Mouse (Mus musculus) thymus, adult 2 months (tissue): ENCODE data around the gene Cd6. TPM values are rescaled to one million over a fixed set of nuclear protein-coding genes. Genes with fewer than 3 reads are reported as not detected.
A peak's percentile ranks its signal among the peaks of the same experiment; 100 is the strongest.

Experiments
- DNase-seq: peaks from one replicate; pipeline ENCODE4 v3.0.0; 2021
- H3K27ac ChIP-seq: fragments of 200-500 bp; 2 replicates; pipeline ENCODE4 v1.5.1; 2012; ENCODE audit warnings: low read length, control low read depth; ENCODE audit not compliant: control insufficient read depth, insufficient read depth
- H3K27me3 ChIP-seq: fragments of 200-500 bp; 2 replicates; pipeline ENCODE4 v1.6.1; 2012; ENCODE audit warnings: mild to moderate bottlenecking, low read length, moderate library complexity, mixed read lengths; ENCODE audit not compliant: control insufficient read depth, insufficient read depth
- H3K36me3 ChIP-seq: fragments of 200-500 bp; 2 replicates; pipeline ENCODE4 v1.6.1; 2012; ENCODE audit warnings: mild to moderate bottlenecking, low read length, moderate library complexity; ENCODE audit not compliant: control insufficient read depth, insufficient read depth
- H3K4me1 ChIP-seq: fragments of 200-500 bp; replicated peaks from 2 replicates; pipeline ENCODE4 v1.6.1; 2012; ENCODE audit warnings: low read length; ENCODE audit not compliant: control insufficient read depth, insufficient read depth
- H3K4me3 ChIP-seq: fragments of 200-500 bp; 2 replicates; pipeline ENCODE4 v1.5.1; 2012; ENCODE audit warnings: mild to moderate bottlenecking, low read length, control low read depth, moderate library complexity; ENCODE audit not compliant: control insufficient read depth, insufficient read depth
- CTCF ChIP-seq: fragments of 200-500 bp; IDR thresholded peaks from 2 replicates; pipeline ENCODE4 v1.5.1; 2012; ENCODE audit warnings: mild to moderate bottlenecking, control low read depth, low read length, moderate library complexity, borderline replicate concordance; ENCODE audit not compliant: control insufficient read depth, poor library complexity, insufficient read depth; ENCODE audit errors: extremely low read depth
- POLR2A ChIP-seq: fragments of 200-500 bp; IDR thresholded peaks from 2 replicates; pipeline ENCODE4 v1.6.1; 2012; ENCODE audit warnings: mild to moderate bottlenecking, low read length, control low read depth, moderate library complexity; ENCODE audit not compliant: control insufficient read depth, poor library complexity, insufficient read depth; ENCODE audit errors: extremely low read depth
- WGBS: fragments of 180-500 bp; shearing (Covaris S2); methylation state at CpG from one replicate; pipeline ENCODE4 v1.1.7; 2018; 5-methylcytosine and 5-hydroxymethylcytosine counted together
- polyA plus RNA-seq: library from polyadenylated mRNA; depleted of rRNA; stranded (reverse); fragments of >200 nt; gene quantifications from 2 replicates; pipeline ENCODE4 v1.2.3, GENCODE M21; 2012; rRNA removed

Cd6 gene
- polyA plus RNA-seq, result 317 and 321 TPM in 2 replicates

DNA sequence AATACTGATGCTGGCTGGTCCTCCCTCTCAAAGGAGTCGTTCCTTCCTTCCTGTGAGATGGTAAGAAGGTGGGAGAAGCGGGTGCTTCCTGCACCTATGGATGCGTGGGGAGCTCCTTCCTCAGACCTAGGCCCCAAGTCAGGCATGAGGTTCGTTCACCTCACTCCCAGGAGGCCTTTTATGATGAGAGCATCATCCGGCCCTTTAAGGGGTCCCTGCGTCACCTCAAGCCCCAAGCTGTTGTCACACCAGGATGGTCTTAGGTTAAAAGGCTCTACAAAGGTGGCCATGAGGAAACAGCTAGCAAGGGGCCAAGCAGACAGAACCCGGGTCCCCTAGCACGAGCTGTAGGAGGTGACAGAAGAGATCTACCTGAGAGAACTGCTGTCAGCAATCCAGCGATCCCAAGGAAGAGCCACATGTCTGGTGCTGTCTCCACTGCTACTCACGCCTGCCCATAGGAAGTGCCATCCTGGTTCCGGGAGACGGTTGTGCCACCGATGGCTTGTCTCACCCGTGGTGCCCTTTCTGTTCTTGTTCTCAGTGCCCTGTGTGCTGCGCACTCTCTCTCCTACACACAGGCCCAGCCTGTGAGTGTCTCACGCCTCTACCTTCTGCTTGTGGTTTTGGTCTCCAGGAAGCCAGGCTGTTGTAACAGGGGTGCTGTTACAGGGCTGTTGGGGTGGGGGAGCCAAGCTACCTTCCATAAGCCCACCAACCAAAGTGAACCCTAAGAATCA, at the start of gene Cd6:
Cd6 (minus strand) TSS at position 623 of the 740 bp plus-strand sequence.
- peak; percentile 76 for DNase-seq
- WGBS, result 24% methylated on average over 16 of the region's 16 CpGs

DNA sequence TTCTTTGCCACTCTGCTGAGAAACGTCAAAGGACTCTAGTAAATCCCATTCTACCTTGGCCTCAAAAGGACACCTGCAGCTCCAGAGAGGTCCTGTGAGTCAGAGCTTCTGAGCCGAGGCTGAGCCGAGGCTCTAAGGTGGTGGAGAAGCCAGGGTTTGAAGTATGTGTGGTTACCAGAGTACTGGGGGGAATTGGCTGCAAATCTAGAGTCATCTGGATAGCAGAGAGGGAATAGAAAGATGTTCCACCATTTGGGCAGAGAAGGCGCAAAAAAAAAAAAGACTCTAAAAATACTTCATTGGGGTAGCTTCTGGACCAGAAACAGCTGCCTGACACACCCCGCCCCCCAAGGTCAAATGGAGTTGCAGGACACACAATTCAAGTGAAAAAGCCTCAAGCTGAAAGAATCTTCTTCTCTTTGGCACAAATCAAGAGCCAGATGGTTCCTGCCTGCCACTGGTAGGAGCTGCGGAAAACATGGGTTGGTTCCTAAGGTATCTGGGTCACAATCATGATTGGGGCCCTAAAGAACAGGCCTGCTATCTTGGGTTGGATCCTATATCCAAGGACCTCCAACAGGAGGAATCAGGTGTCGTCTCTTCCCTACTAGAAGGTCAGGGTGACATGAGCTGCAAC, 48.5 kb upstream of the Cd6 start:
- TF ChIP-seq CTCF, result no peak
- TF ChIP-seq POLR2A, result no peak
- no peak for DNase-seq
- 92% methylated on average over 7 of the region's 7 CpGs for WGBS

More for the DNA sequence above, at the start of gene Cd6:
- peak within 1 kb of the TSS; percentile 74 for H3K4me3 ChIP-seq
- H3K27ac ChIP-seq, result peak within 1 kb of the TSS; percentile 92
- TF ChIP-seq CTCF (0 out of 2 replicates have a peak, but pooled peaks have one; percentile 22), POLR2A (peak; percentile 90)
- no peaks in the 10 kb centered on the region for H3K27me3 ChIP-seq
- peaks cover 35% of the 10 kb centered on the region for H3K4me1 ChIP-seq
- no peaks in the 10 kb centered on the region for H3K36me3 ChIP-seq

DNA sequence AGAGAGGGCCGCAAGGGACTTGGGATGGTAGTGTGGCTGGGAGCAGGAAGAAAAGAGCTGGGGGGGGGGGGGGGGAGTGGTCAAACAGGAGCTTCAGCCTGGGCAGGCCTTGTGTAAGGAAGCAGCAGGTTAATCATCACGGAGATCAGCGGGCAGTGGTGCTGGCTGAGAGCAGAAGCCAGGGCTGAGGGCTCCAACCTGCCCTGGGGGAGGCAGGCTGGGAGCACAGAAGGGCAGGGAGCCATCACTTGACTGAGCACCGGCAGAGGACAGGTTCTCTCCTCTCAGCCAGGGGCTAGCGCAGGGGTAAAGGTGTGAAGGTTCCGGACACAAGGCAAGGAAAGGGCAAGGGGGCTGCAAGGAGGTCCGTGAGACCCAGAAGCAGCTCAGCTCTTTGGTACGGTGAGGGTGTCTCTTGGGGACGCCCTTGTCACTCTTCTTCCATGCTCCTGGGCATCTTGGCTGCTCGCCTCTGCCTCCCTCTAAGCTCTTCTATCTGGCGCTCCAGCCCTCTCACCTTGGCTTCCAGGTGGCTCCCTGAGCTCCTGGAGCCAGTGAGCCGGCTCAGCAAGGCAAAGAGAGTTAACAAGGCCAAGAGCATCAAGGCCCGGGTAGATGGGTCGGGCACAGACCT, 41.6 kb upstream of the Cd6 start:
- WGBS, result 94% methylated on average over 14 of the region's 14 CpGs
- H3K27ac ChIP-seq, result no peak overlapping the region
- peaks cover 4% of the 10 kb centered on the region; the same call in 1 of the 2 replicates for H3K27me3 ChIP-seq
- H3K4me1 ChIP-seq, result peaks cover 9% of the 10 kb centered on the region; the same call in 1 of the 2 replicates
- DNase-seq, result no peak
- TF ChIP-seq CTCF (no peak), POLR2A (no peak)
- peaks cover 8% of the 10 kb centered on the region; the same call in 1 of the 2 replicates for H3K36me3 ChIP-seq
- no peak overlapping the region for H3K4me3 ChIP-seq

More for the DNA sequence above, 48.5 kb upstream of the Cd6 start:
- Histone ChIP-seq H3K36me3 (peaks cover 3% of the 10 kb centered on the region; the same call in 1 of the 2 replicates), H3K4me3 (no peak overlapping the region), H3K27me3 (no peaks in the 10 kb centered on the region), H3K4me1 (peaks cover 16% of the 10 kb centered on the region), H3K27ac (no peak overlapping the region)

DNA sequence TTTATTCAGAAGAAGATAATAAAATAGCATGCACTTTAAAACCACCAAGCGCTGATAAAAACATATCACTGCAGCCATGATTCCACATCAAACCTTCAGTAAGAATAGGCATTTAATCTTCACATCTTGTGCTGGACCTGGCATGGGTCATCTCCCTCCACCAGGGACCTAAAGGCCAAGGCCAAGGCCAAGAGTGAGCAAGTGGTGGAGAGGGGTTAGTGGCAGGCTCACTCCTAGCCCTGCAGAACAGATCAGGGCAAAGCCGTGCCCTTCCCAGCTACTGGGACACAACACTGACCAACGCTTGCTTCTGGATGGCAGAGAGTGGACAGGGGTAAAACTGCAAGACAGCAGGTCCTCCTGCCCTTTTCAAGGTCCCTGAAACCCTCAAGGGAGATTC, 40.8 kb upstream of the Cd6 start:
- TF ChIP-seq CTCF (no peak), POLR2A (no peak)
- DNase-seq, result no peak
- no peak overlapping the region for H3K4me3 ChIP-seq
- WGBS, result 100% methylated on average over 3 of the region's 3 CpGs
- no peak overlapping the region for H3K27ac ChIP-seq
- H3K27me3 ChIP-seq, result peaks cover 4% of the 10 kb centered on the region; the same call in 1 of the 2 replicates
- peaks cover 8% of the 10 kb centered on the region; the same call in 1 of the 2 replicates for H3K36me3 ChIP-seq
- peaks cover 9% of the 10 kb centered on the region; the same call in 1 of the 2 replicates for H3K4me1 ChIP-seq

DNA sequence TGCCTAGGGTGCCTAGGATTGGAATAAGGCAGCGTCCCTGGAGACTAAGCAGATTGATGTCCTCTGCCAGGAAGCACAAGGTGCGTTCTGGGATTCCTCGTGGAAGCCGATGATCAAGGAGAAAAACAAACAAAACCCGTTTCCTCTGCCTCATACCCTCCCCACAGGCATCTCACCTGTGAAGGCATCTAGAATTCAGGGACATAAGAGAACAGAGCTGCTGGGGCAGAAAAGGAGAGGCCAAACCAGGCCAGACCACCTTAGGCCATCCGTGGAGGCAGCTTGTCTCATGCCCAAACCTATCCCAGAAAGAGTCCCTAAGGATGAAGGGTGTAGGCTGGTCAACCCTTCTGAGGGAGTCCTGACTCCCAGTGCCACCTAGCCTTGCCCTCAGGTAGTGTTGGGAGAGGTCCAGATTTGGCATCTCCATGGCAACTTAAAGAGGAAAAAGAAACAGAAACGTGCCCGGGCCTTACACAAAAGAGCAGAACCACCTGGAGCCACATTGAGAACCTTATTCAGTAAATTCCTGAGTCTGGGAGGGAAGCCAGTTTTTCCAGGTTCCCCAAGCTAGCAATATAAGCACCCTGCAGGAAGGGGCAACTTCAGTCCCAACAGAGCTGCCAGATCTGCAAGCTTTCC, 40.1 kb upstream of the Cd6 start, which contains the start of gene Tmem132a:
Tmem132a (minus strand) TSS at position 55 of the 642 bp plus-strand sequence.
- TF ChIP-seq CTCF, result no peak
- no peak for TF ChIP-seq POLR2A
- Histone ChIP-seq H3K4me1 (peaks cover 9% of the 10 kb centered on the region; the same call in 1 of the 2 replicates), H3K4me3 (peak within 1 kb of the TSS; percentile 44), H3K27me3 (peaks cover 4% of the 10 kb centered on the region; the same call in 1 of the 2 replicates), H3K36me3 (peaks cover 8% of the 10 kb centered on the region; the same call in 1 of the 2 replicates), H3K27ac (no peak within 1 kb of the TSS)
- no peak for DNase-seq
- WGBS, result 26% methylated on average over 8 of the region's 8 CpGs
